Mouse (Mus musculus) v-Abl transformed pro-B cells (cell line): ENCODE results near the gene Tceal7.
"Not testable (repeated sequence)": the region's sequence is repeated elsewhere in the genome, so short reads cannot be mapped to it uniquely, and the experiment has no call there.

ENCODE experiments used
- in situ Hi-C, 2 experiments: fragments of 400-800 bp; cut with MboI; formaldehyde crosslinking; loops; one replicate each; pipeline ENCODE4 v1.15.1; 2025; ENCODE audit not compliant: unreplicated experiment in 2 of 2

Gene Tceal7

GRCm38 (mm10) chrX:136214729-136215677, at the start of gene Tceal7, which contains the start of gene Bex1:
Gene Tceal7 (plus strand): TSS chrX:136214779.
Gene Bex1 (minus strand): TSS chrX:136215513.
- in situ Hi-C loops: not testable (repeated sequence)

GRCm38 (mm10) chrX:136170625-136171024, 44.0 kb upstream of the Tceal7 start:
- in situ Hi-C loops: no loop called here

DNA sequence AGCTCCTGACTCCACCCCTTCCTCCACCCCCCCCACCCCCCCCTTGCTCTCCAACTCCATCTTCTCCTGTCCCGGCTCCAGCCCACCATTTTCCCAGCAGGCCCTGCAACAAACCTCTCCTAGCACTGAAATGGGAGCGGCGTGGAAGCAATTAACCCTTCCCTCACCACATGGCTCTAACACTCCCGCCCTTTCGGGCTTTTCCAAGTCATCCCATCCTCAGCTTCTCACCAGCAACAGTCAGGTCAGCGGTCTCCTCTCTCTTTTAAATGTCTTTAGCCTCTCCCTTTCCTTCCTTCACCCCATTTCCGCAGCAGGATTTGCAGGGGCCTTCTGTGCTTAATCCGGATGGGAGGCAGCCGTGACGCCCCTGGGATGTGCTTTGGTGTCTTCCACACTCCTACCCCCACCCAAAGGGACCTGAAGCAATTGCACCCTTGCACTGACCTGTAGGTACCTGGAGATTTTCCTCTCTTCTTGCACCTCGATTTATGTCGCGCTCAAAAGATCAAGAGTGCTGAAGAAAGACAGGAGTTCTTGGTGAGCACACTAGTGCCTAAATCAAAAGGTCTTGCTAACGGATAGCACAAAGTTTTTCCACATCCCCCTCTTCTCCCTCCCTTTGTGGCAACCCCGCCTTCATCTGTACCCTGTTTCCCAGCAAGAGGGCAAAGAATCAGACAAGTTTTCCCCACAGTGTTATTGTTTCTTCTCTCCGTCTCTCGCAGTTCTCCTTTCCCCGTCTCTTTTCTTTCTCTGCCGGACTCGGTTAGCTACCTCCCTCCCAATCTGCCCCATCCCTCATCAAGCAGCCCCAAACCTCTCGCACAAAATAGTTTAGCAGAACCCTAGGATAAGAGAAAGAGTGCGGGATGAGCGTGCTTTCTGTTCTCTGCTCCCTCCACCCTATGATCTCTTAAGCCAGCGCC, 43.1 kb upstream of the Tceal7 start:
- in situ Hi-C loops: no loop called here

DNA sequence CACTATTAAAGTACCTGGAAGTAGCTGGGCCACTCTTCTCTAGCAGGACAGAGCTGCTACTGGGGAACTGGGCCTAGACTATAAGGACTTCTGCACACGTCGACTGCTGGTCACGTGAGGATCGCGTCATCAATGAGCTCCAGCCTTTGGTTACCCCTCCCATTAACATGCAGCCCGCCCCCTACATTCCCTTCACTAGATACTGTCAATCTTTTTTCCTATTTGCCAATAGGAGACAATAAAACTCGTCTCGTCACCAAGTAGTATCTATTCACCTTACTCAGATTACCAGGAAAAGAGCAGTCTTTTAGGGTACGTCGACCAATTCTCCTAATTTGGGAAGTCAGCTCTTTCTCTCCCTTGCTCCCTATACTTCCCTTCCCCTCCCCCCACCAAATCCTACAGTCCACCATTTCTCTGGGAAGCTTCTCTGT, 42.4 kb upstream of the Tceal7 start, which contains the start of gene Tceal8:
Gene Tceal8 (minus strand): TSS at position 225 of the 434 bp plus-strand sequence.
- in situ Hi-C loops: no loop called here

- in situ Hi-C loops: no loop called here
Observed at GRCm38 (mm10) chrX:136172786-136173185, 41.8 kb upstream of the Tceal7 start.

DNA sequence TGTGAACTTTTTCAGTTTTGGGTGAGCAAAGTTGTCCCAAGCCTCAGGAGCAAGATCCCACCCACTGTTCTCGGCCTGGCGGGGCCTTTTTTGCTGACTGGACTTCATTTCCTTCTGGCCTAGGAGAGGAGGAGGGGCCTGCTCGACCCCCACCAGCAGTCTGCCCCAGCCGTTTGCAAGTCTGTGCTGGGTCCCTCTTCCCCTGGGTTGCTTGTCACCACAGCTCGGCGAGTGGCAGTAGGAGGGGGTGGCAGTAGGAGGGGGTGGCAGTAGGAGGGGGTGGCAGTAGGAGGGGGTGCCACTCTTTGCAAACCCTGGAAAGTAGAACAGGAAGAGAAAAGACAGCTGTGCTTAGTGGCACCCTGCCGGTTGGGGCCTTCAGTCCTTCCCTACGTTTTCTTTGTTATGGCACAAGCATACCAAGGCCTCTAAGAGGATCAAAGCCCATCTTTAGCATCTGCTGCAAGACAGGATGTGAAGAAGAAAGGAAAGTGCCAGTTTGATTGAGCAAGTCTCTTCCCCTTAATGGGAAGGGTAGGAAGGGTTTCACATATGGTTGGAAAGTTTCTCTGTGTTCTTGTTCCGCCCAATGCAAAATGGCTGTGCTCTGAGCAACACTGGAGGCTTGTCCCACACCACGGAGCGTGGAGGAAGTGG, 33.6 kb upstream of the Tceal7 start:
- in situ Hi-C loops: no loop called here

GRCm38 (mm10) chrX:136183107-136183506, 31.5 kb upstream of the Tceal7 start:
- in situ Hi-C loops: no loop called here

DNA sequence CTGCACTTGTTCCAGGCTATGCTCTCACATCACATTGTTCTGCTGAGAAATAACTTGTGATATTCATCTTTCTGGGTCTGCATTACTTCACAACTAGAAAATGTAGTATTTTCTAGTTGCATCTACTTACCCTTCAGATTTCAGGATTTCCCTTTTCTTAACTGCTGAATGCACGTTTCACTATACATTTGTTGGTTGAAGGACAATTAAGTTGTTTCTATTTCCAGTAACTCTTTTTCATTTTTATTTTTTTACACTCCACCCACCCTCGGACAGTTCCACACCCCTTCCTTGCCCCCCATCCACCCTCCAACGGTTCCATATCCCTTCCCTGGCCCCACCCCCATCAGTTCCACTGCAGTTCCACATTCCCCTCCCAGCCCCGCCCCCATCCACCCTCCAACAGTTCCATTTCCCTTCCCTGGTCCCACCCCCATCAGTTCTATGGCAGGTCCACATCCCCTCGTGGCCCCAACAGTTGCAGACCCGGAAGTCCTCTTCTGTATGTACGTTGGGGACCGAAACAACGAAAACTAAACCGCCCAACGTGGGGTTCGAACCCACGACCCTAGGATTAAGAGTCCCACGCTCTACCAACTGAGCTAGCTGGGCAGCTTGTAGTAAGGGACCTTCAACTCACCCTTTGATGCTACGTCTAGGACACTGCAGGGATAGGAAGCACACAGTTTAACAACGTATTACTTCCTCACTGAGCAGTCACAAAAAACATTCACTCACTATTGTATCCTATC, 19.2 kb upstream of the Tceal7 start:
- in situ Hi-C loops: no loop called here

DNA sequence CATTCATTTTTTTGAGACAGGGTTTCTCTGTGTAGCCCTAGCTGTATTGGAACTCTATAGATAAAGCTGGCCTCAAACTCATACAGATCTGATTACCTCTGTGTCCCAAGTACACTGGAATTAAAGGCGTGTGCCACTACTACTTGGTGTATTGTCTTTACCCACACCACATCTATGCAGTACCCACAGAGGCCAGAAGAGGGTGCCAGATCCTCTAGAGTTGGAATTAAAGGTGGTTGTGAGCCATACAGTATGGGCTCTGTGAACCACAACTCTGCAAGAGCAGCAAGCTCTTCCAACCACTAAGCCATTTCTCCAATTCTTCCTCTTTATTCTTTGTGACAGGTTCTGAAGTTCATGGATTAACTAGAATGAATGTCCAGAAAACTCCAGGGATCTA, 17.7 kb upstream of the Tceal7 start:
- in situ Hi-C loops: no loop called here

DNA sequence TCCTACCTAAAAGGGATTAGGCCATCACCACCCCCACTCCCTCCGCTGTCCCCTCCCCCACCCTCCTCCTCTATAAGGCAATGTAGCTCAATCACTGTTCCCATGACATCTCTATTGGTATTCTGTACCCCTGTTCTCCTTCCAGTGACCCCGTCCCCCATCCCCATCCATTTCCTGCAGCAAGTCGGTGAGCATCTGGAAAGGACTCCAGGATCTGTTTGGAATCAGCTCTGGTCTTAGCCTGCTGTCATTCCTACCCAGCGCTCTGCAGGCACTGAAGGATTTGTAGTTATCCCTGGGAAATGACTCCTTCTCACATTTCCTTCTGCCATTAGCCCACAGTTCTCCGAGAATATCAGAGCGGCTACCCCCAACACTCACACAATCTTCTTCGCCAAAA, 11.3 kb upstream of the Tceal7 start:
- in situ Hi-C loops: no loop called here

- in situ Hi-C loops: no loop called here
Observed at GRCm38 (mm10) chrX:136203664-136204066, 10.9 kb upstream of the Tceal7 start, which contains the start of gene Tceal5. Gene Tceal5 (minus strand): TSS chrX:136203876.

DNA sequence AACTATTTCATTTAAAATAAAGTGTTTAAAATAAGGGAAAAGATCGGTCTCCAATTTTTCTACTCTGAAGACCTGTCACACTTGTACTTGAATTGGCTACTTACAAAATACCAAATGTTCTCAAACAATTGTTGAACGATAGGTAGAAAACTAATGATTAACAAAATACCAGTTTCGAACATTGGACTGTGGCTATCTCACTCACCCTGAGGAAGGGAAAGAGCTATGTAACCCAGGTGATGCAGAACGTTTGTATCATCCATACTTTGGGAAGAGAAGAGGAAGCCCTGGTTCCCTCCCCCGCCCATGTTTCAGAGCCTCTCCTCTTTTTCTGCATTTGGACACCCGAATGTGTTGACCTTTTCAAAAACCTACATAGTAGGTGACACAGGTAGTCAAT, 10.2 kb upstream of the Tceal7 start:
- in situ Hi-C loops: no loop called here

- in situ Hi-C loops: no loop called here
Observed at GRCm38 (mm10) chrX:136213396-136213795, 1.2 kb upstream of the Tceal7 start.

GRCm38 (mm10) chrX:136216303-136216702, 1.7 kb downstream of the Tceal7 start:
- in situ Hi-C loops: no loop called here

DNA sequence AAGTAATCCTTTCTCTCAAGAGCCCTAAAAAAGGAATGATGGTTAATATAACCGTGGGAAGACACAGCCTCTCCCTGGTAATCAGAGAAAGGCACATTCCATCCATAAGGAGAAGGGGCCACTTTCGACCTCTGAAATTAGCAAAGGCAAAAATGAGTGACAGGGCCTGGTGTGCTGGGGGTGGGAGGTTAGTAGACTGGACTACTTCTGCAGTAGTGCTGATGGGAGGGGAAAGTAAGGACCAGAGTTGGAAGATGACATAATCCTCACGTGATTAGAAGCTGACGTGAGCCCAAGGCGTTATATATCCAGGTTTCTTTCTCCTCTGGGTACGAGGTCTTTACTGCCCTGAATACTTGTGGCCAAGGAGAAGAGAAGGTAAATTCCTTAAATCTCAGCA, 9.1 kb downstream of the Tceal7 start:
- in situ Hi-C loops: no loop called here

DNA sequence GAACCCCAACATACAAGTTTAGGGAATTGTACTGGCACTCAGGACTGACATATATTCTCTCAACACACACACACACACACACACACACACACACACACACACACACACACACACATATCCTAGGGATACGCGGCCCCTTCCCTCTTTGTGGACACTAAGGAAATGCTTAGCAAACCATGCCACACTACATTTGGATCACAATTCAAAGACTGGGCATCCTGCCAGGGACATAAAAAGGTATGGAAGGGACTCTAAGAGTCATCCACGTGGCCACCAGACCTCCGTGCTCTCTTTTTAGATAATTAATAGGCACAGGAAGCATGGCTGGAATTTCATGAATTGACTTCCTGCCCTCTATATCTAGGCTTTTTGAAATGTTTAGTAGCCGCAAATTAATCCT, 13.2 kb downstream of the Tceal7 start:
- in situ Hi-C loops: no loop called here

DNA sequence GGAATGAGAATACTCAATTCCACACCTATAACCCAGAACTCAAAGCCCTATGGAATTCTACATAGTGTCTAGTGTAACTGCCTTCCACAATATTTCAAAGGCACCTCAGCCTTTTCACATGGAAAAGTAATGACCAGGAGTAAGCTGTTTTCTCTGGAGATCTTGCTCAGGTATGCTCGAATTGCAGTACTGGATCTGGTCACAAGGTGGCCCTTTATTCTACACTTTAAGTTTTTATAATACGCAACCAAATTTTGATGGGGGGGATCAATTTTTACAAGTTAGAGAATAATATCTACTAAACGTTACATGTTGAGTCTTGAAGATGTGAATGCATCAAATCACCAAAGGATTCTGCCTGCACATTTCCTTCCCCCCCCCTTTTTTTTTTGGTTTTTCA, 23.5 kb downstream of the Tceal7 start:
- in situ Hi-C loops: loop anchor here in 1 of 2 experiments (5.0 kb wide), 1 partner anchor 64 kb away; no protein-coding TSS in a partner anchor

- in situ Hi-C loops: loop anchor here in 1 of 2 experiments (5.0 kb wide), 1 partner anchor 59 kb away; no protein-coding TSS in a partner anchor
Observed at GRCm38 (mm10) chrX:136243181-136243580, 28.6 kb downstream of the Tceal7 start.

- in situ Hi-C loops: loop anchor here in 1 of 2 experiments (5.0 kb wide), 1 partner anchor 58 kb away; no protein-coding TSS in a partner anchor
Observed at GRCm38 (mm10) chrX:136244574-136245229, 30.1 kb downstream of the Tceal7 start, which contains the start of gene Tceal9. Gene Tceal9 (plus strand): TSS chrX:136245079.
